Mouse (Mus musculus) urinary bladder, postnatal 14 days (tissue): ENCODE data around the gene Fpr-rs6.

Experiments used
- DNase-seq: peaks from one replicate; pipeline ENCODE4 v3.0.0; 2021; ENCODE audit warnings: low spot score

The Fpr-rs6 gene

DNA sequence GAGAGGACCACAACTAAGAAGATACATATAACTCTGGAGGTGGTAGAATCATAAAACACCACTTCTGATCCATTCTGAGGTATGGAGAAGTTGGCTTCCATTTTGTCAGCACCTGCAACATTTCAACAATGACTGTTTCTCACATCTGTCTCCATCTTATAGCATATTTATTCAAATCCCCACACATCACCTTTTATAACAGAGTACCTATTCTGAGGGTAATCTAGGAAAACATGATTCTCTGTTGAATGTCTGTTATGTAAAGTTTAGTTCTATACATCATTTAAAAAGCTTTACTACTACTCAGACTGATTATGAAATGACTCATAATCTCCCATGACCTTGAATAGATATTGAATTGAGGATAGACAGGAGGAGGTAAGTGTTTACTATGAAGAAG is at the start of gene Fpr-rs6:
Gene Fpr-rs6 (minus strand): TSS at position 101 of the 400 bp plus-strand sequence.
- DNase-seq: no peak
